8 mouse cellular contexts compared by ENCODE assay signal in genomic region chr7:80078792-80079301, GRCm38 (mm10). TPM values are rescaled to one million over a fixed set of nuclear protein-coding genes. Genes with fewer than 3 reads are reported as not detected.
DNase-seq lines count a peak whose midpoint lies in the region; ATAC-seq lines count a peak whose summit lies in the region.

No protein-coding gene starts in this region.

- 0 out of 2 replicates have a peak, but pooled peaks have one; percentile 22 for ATAC-seq in limb, embryonic 13.5 days (ENCODE audit: low FRiP score, low read depth)
- ATAC-seq in midbrain, embryonic 11.5 days (ENCODE audit: low FRiP score) = no peak

- H3K9ac ChIP-seq in limb, embryonic 13.5 days = peak overlapping the region; percentile 43; the same call in 1 of the 2 replicates
- 0 out of 2 replicates have a peak overlapping the region, but pooled peaks have one; percentile 4 for H3K9ac ChIP-seq in midbrain, embryonic 11.5 days (ENCODE audit: low read length)

- H3K36me3 ChIP-seq in limb, embryonic 13.5 days = peaks cover 30% of the 10 kb centered on the region
- H3K36me3 ChIP-seq in midbrain, embryonic 11.5 days (ENCODE audit: control insufficient read depth, insufficient read depth, low read length) = peaks cover 14% of the 10 kb centered on the region; the same call in 1 of the 2 replicates

- H3K4me3 ChIP-seq in limb, embryonic 13.5 days = no peak overlapping the region
- no peak overlapping the region for H3K4me3 ChIP-seq in midbrain, embryonic 11.5 days (ENCODE audit: low read depth, low read length)

- peak; percentile 82 to 89 for DNase-seq in adrenal gland, postnatal 36 days
- peak; percentile 74 for DNase-seq in embryo, embryonic 10.5 days (ENCODE audit: low spot score)
- peak; percentile 91 to 98 for DNase-seq in heart, adult 18-20 months
- peak; percentile 95 for DNase-seq in kidney, adult 11 months
- DNase-seq in midbrain, embryonic 11.5 days (ENCODE audit: low spot score, missing footprints) = no peak
- DNase-seq in right cerebral cortex, postnatal 4 days = peak; percentile 47
- no peak for DNase-seq in adipocyte (ENCODE audit: low spot score)

- 28% methylated on average over 14 of the region's 14 CpGs for WGBS in limb, embryonic 13.5 days
- WGBS in midbrain, embryonic 11.5 days = 40% methylated on average over 14 of the region's 14 CpGs

- peak overlapping the region; percentile 63; the same call in 1 of the 2 replicates for H3K27ac ChIP-seq in limb, embryonic 13.5 days
- peak overlapping the region; percentile 37; the same call in 1 of the 2 replicates for H3K27ac ChIP-seq in midbrain, embryonic 11.5 days (ENCODE audit: low read depth, low read length)

- H3K27me3 ChIP-seq in limb, embryonic 13.5 days = no peaks in the 10 kb centered on the region
- H3K27me3 ChIP-seq in midbrain, embryonic 11.5 days (ENCODE audit: control insufficient read depth, insufficient read depth, low read length) = no peaks in the 10 kb centered on the region

- H3K4me1 ChIP-seq in limb, embryonic 13.5 days = peaks cover 53% of the 10 kb centered on the region
- H3K4me1 ChIP-seq in midbrain, embryonic 11.5 days (ENCODE audit: control insufficient read depth, insufficient read depth, low read length) = peaks cover 49% of the 10 kb centered on the region

- H3K9me3 ChIP-seq in limb, embryonic 13.5 days = no peaks in the 10 kb centered on the region
- no peaks in the 10 kb centered on the region for H3K9me3 ChIP-seq in midbrain, embryonic 11.5 days (ENCODE audit: control insufficient read depth, low read length)

- H3K4me2 ChIP-seq in limb, embryonic 13.5 days (replicated peaks) = peak overlapping the region; percentile 27; the same call in 1 of the 2 replicates
- no peak overlapping the region for H3K4me2 ChIP-seq in midbrain, embryonic 11.5 days

RNA-seq across cellular contexts. Expression of gene Idh2, which starts 36.3 kb away (rescaled TPM):
- total RNA-seq in adrenal gland, postnatal 36 days (2021) = 100 to 1,000 TPM; 148 to 188 TPM
- 1,000 to 10,000 TPM; 2,187 to 2,245 TPM for total RNA-seq in heart, adult 18-20 months (2021)
- 619 and 631 TPM in 2 replicates for polyA plus RNA-seq in limb, embryonic 13.5 days (2015; fragmentation: Nextera tagmentation; extraction: Ambion mirVana)
- polyA plus RNA-seq in midbrain, embryonic 11.5 days (2014; fragmentation: Nextera tagmentation; extraction: Ambion mirVana) = 349 and 357 TPM in 2 replicates

RNA-seq across cellular contexts. Expression of gene Zfp710, which starts 54.2 kb away (rescaled TPM):
- total RNA-seq in adrenal gland, postnatal 36 days (2021) = 10 to 100 TPM; 14.2 to 15.5 TPM
- total RNA-seq in heart, adult 18-20 months (2021) = 10 to 100 TPM; 21.6 to 22.4 TPM
- polyA plus RNA-seq in limb, embryonic 13.5 days (2015; fragmentation: Nextera tagmentation; extraction: Ambion mirVana) = 15.0 and 15.9 TPM in 2 replicates
- polyA plus RNA-seq in midbrain, embryonic 11.5 days (2014; fragmentation: Nextera tagmentation; extraction: Ambion mirVana) = 25.6 and 31.3 TPM in 2 replicates

Comparison
In these comparisons a context has a peak if more than half of its experiments do, and no peak if none do; other contexts are left out.
1. DNase-seq: peak in adrenal gland, postnatal 36 days (2 of 2), embryo, embryonic 10.5 days (single experiment), heart, adult 18-20 months (2 of 2), kidney, adult 11 months (single experiment) and right cerebral cortex, postnatal 4 days (single experiment); none in midbrain, embryonic 11.5 days (single experiment) and adipocyte (single experiment).
2. RNA of gene Idh2, which starts 36.3 kb away (total RNA-seq): 2,187 to 2,245 TPM in heart, adult 18-20 months; 148 to 188 TPM in adrenal gland, postnatal 36 days; every median in the first group is over 10 times any median in the second.